Mouse (Mus musculus): ENCODE data around the gene Wdr93.
"Not testable (repeated sequence)": the region's sequence is repeated elsewhere in the genome, so short reads cannot be mapped to it uniquely, and the experiment has no call there.

The Wdr93 gene

GRCm38 (mm10) chr7:79749511-79749910 is 6.5 kb downstream of the Wdr93 start:
- no peak for DNase-seq (ENCODE audit: low read depth)

- no peak for DNase-seq (ENCODE audit: low read depth)
These were observed 13.4 kb downstream of the Wdr93 start for GRCm38 (mm10) chr7:79756334-79756733.

- DNase-seq (ENCODE audit: low read depth) = no peak
These were observed 15.2 kb downstream of the Wdr93 start for GRCm38 (mm10) chr7:79758176-79758575.

GRCm38 (mm10) chr7:79759766-79760165 is 16.8 kb downstream of the Wdr93 start:
- no peak for DNase-seq (ENCODE audit: low read depth)

DNA sequence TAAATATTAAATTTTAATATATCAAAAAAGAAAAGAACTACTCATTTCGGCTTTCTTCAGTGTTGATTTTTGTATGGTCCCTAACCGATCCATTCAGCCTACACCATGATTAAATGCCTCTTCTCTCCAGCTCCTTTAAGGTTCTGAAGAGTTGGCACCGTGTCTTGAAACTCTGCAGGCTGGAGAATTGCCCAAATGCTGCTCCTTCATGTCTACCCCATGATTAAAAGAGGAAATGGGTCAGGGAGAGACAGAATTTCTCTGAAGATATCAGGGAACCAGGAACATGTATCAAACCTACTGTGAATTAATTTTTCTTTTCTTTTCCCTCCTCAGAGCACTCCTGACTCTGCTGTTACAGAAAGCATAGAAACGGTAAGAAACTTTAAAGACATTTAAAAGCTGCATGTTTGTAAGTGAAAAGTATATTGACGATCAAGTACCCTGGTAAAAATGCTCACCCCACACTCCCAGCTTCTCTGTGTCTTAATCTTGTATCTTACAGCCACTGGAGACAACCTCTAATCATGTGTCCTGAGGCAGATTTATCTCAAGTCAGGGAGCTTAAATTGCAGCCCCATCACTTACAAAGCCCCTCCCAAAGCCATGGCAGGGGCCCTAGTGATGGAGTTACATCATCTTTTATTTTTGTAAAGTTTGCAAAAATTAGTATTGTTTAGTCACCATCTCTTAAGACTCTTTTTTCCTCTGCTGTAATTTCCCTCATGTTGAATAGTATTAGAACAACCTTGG is 18.3 kb downstream of the Wdr93 start:
- DNase-seq (ENCODE audit: low read depth) = no peak

- no peak for DNase-seq (ENCODE audit: low read depth)
These were observed 19.1 kb downstream of the Wdr93 start for GRCm38 (mm10) chr7:79762106-79762505.

GRCm38 (mm10) chr7:79765991-79766390 is 23.0 kb downstream of the Wdr93 start:
- no peak for DNase-seq (ENCODE audit: low read depth)

DNA sequence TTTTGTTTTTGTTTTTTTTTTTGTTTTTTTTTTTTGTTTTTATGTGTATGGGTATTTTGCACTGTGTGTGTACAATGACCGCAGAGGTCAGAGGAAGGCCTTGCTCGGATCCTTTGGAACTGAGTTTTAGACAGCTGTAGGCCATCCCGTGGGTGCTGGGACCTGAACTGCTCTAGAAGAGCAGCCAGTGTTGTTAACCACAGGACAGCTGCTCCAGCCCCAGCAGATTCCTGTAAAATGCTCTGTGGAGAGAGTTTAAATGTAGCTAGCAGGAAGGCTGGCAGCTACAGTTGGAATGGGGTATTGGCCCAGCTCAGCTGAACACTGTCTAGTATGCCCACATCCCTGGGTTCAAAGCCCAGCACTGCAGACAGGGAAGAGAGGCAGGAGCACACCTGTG is 26.7 kb downstream of the Wdr93 start:
- no peak for DNase-seq (ENCODE audit: low read depth)

DNA sequence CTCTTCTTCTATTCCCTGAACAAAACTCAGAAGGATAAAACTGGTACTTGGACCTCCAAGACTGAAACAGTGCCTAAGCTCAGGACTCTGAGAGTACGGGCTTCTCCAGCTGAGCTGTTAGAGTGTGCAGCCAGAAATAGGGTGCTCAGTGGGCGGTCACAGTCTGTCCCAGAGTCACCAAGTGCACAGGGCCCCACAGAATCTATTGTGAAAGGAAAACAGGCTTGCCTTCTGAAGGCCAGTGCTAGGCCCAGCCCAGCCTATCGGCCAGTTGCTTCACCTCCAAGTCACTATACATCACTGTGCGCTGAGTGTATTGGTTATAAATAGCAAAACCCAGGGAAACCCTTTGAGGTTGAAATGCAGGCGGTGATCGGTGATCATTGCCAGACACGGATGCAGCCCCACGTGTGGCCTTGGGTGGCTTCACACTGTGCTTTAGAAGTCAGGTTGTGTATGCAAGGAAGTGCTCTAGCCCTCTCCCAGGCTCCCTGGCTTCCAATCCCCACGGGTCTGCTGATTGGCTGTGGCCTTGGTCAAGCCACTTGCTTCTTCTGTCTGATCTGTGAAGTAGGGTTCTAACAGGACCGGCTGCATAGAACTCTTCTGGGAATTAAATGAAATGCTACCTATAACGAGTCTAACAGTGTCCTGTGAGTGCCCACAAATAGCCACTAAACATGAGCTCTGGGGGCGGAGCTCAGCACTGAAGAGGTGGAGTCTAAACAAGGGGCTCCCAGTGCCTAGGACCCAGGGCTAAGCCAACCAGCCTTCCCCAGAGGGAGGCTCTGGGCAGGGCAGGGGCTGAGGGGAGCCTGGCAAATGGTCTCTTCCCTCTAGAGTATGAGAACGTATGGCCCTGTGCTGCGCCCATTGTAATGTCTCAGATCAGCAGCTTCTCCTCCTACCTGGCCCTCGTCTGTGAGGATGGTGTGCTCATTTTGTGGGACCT is 28.9 kb downstream of the Wdr93 start:
- no peak for DNase-seq (ENCODE audit: low read depth)

- peak; percentile 40 for DNase-seq (ENCODE audit: low read depth)
These were observed 38.0 kb downstream of the Wdr93 start for GRCm38 (mm10) chr7:79780647-79781626.

- DNase-seq (ENCODE audit: low read depth) = no peak
These were observed 39.0 kb downstream of the Wdr93 start for GRCm38 (mm10) chr7:79781826-79782515.

DNA sequence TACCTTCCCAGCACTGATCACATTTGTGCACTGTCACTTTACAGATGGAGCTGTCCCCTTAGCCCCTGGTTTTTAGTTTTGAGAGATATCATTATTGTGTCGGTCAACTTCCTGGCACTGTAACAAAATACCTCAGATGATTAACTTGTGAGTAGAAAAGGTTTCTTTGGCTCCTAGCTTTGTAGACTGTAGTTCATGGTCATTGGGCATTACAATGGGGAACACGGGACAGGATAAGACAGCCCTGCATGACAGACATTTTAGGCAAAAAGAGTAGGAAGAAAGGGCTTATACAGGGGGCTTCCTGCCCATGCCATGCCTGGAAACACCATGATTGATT is 39.5 kb downstream of the Wdr93 start:
- DNase-seq (ENCODE audit: low read depth) = no peak

GRCm38 (mm10) chr7:79786295-79786694 is 43.3 kb downstream of the Wdr93 start:
- peak; percentile 40 for DNase-seq (ENCODE audit: low read depth)

- not testable (repeated sequence) for DNase-seq (ENCODE audit: low read depth)
These were observed 46.8 kb downstream of the Wdr93 start for GRCm38 (mm10) chr7:79789812-79790211.

- DNase-seq (ENCODE audit: low read depth) = no peak
These were observed 49.9 kb downstream of the Wdr93 start for GRCm38 (mm10) chr7:79792635-79793421.

- no peak for DNase-seq (ENCODE audit: low read depth)
These were observed 50.7 kb downstream of the Wdr93 start, which contains the start of gene Mesp1 for GRCm38 (mm10) chr7:79793688-79794087. Gene Mesp1 (minus strand): TSS chr7:79793788.

GRCm38 (mm10) chr7:79798606-79799005 is 55.6 kb downstream of the Wdr93 start:
- no peak for DNase-seq (ENCODE audit: low read depth)

GRCm38 (mm10) chr7:79799048-79799447 is 56.1 kb downstream of the Wdr93 start:
- DNase-seq (ENCODE audit: low read depth) = peak; percentile 39

DNA sequence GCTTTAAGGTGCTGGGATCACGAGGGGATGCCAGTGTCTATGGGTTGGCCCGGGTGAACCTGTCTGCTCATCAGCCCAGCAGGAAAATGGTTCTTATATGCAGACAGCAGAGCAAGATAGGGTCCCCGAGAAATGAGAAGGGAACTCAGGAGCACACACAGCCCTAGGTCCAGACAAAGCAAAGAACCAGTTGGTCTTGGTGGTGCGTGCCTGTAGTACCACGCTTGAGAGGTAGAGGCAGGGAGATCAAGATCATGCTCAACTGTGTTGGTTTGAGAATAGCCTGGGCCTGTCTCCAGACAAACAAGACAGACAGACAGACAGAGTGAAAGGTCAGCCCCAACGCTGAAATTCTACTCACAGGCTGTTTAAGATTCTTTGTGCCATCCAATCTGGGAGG is 56.5 kb downstream of the Wdr93 start:
- DNase-seq (ENCODE audit: low read depth) = no peak

DNA sequence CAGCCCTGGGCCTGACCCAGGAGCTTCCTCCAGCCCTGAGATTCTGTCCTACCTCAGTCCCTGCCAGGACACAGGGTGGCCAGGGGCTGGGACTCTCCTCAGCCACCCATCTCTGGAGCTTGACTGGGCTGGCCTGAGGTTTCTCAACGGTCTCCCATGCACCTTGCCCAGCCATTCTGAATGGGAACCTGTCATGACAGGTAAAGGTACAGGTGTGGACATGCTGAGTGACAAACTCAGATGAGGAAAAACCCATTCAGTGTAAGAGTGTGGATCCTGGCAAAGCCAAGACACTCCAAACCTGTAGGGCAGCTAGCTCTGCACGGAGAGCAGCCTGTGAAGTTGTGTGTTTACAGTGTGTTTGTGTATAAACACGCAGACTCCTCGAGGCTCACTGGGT is 57.4 kb downstream of the Wdr93 start:
- no peak for DNase-seq (ENCODE audit: low read depth)

Measured in c-Kit-positive CD71-positive TER-119-negative erythroid progenitor cells, embryonic 14.5 days (primary cell).